ENCODE assay signal across 9 mouse cellular contexts in genomic region chr6:55177060-55177732, GRCm38 (mm10). TPM values are rescaled to one million over a fixed set of nuclear protein-coding genes. Genes with fewer than 3 reads are reported as not detected.
A peak's percentile ranks its signal among the peaks of the same experiment; 100 is the strongest.
DNase-seq lines count a peak whose midpoint lies in the region; ATAC-seq lines count a peak whose summit lies in the region.
"Had no signal": no experiment of that assay in that cellular context is flagged by ENCODE, and none has a peak within 500 bp of the region (broad histone marks: within the 10 kb centered on the region; RNA-seq: fewer than 3 reads in every experiment).

No protein-coding gene starts in this region.

- peak; percentile 63; the same call in 1 of the 2 replicates for ATAC-seq in megakaryocyte progenitor cell, adult 5-6 weeks (replicated peaks; ENCODE audit: poor library complexity)
- ATAC-seq in erythroid progenitor cell, adult 5-6 weeks (replicated peaks; ENCODE audit: low FRiP score, poor library complexity, severe bottlenecking), result no peak

- peak; percentile 48 to 55 for DNase-seq in cerebellum, postnatal 10 days
- no peak for DNase-seq in cerebellum, adult 11-12 months
- DNase-seq in left cerebral cortex, postnatal 14 days (ENCODE audit: low spot score in 2 of 2), result peak; percentile 38
- no peak for DNase-seq in left cerebral cortex, adult 8-10 months (ENCODE audit: low spot score in 2 of 2)
- peak; percentile 12 for DNase-seq in c-Kit-positive CD71-positive TER-119-positive erythroid progenitor cells, embryonic 14.5 days (ENCODE audit: low spot score)
- DNase-seq in urinary bladder, adult 2 months (ENCODE audit: low spot score), result no peak
- DNase-seq: liver, embryonic 13.5 days had no signal

- intact Hi-C loops in left cerebral cortex, postnatal 14 days (cut with DNase I), result no loop called here

RNA-seq across cellular contexts. Expression of gene Inmt, which starts 2.4 kb away (rescaled TPM):
- not detected for total RNA-seq in left cerebral cortex, postnatal 14 days (2021)
- 1 to 10 TPM; 2.8 to 6.3 (median 4.6) TPM for total RNA-seq in left cerebral cortex, adult 8-10 months (2022)
- total RNA-seq in megakaryocyte progenitor cell, adult 5-6 weeks (2015), result not detected in 2 replicates
- not detected in 2 replicates for total RNA-seq in megakaryocyte progenitor cell, adult 5-6 weeks (2017)
- not detected in 2 replicates for total RNA-seq in erythroid progenitor cell, adult 5-6 weeks (2015; ENCODE audit: low replicate concordance)
- not detected in 2 replicates for total RNA-seq in erythroid progenitor cell, adult 5-6 weeks (2017; ENCODE audit: low replicate concordance)
- 246 and 312 TPM in 2 replicates for polyA plus RNA-seq in urinary bladder, adult 2 months (2012; rRNA removed)

RNA-seq across cellular contexts. Expression of gene Mindy4, which starts 26.0 kb away (rescaled TPM):
- 10 to 100 TPM in 1 of 2 experiments, 1 to 10 TPM in 1; 9.6 to 10.7 TPM for total RNA-seq in left cerebral cortex, postnatal 14 days (2021)
- 10 to 100 TPM in 3 of 4 experiments, 1 to 10 TPM in 1; 9.1 to 12.6 (median 10.6) TPM for total RNA-seq in left cerebral cortex, adult 8-10 months (2022)
- 2.0 and 3.0 TPM in 2 replicates for total RNA-seq in megakaryocyte progenitor cell, adult 5-6 weeks (2015)
- total RNA-seq in megakaryocyte progenitor cell, adult 5-6 weeks (2017), result 4.6 and 5.7 TPM in 2 replicates
- 2.5 TPM in 1 of 2 replicates, not detected in the other for total RNA-seq in erythroid progenitor cell, adult 5-6 weeks (2015; ENCODE audit: low replicate concordance)
- 0.26 TPM in 1 of 2 replicates, not detected in the other for total RNA-seq in erythroid progenitor cell, adult 5-6 weeks (2017; ENCODE audit: low replicate concordance)
- 11.4 and 12.3 TPM in 2 replicates for polyA plus RNA-seq in urinary bladder, adult 2 months (2012; rRNA removed)

RNA-seq across cellular contexts. Expression of gene Crhr2, which starts 44.4 kb away (rescaled TPM):
- total RNA-seq in left cerebral cortex, postnatal 14 days (2021), result 1 to 10 TPM; 2.1 to 3.4 TPM
- 1 to 10 TPM; 2.5 to 3.3 (median 2.7) TPM for total RNA-seq in left cerebral cortex, adult 8-10 months (2022)
- not detected in 2 replicates for total RNA-seq in megakaryocyte progenitor cell, adult 5-6 weeks (2015)
- total RNA-seq in megakaryocyte progenitor cell, adult 5-6 weeks (2017), result not detected in 2 replicates
- not detected in 2 replicates for total RNA-seq in erythroid progenitor cell, adult 5-6 weeks (2015; ENCODE audit: low replicate concordance)
- not detected in 2 replicates for total RNA-seq in erythroid progenitor cell, adult 5-6 weeks (2017; ENCODE audit: low replicate concordance)
- 0.54 and 0.59 TPM in 2 replicates for polyA plus RNA-seq in urinary bladder, adult 2 months (2012; rRNA removed)

Comparison
In these comparisons a context has a peak if more than half of its experiments do, and no peak if none do; other contexts are left out.
1. DNase-seq: peak in cerebellum, postnatal 10 days (2 of 2), left cerebral cortex, postnatal 14 days (2 of 2) and c-Kit-positive CD71-positive TER-119-positive erythroid progenitor cells, embryonic 14.5 days (single experiment); none in cerebellum, adult 11-12 months (single experiment), left cerebral cortex, adult 8-10 months (0 of 2) and urinary bladder, adult 2 months (single experiment).